Mouse (Mus musculus): ENCODE data around the gene Cltrn. TPM values are rescaled to one million over a fixed set of nuclear protein-coding genes. Genes with fewer than 3 reads are reported as not detected.

Gene Cltrn
- total RNA-seq (2014; fragmentation: Nextera tagmentation) (not detected in 2 replicates), total RNA-seq (2017) (not detected in 2 replicates)

GRCm38 (mm10) chrX:164088582-164088981 is at the start of gene Cltrn:
Gene Cltrn (plus strand): TSS chrX:164088830.
- ATAC-seq (replicated peaks; ENCODE audit: low FRiP score, low TSS enrichment, poor library complexity, severe bottlenecking), result peak; percentile 14; the same call in 1 of the 2 replicates

GRCm38 (mm10) chrX:164038882-164039281 is 49.7 kb upstream of the Cltrn start:
- ATAC-seq (replicated peaks; ENCODE audit: low FRiP score, low TSS enrichment, poor library complexity, severe bottlenecking), result no peak

DNA sequence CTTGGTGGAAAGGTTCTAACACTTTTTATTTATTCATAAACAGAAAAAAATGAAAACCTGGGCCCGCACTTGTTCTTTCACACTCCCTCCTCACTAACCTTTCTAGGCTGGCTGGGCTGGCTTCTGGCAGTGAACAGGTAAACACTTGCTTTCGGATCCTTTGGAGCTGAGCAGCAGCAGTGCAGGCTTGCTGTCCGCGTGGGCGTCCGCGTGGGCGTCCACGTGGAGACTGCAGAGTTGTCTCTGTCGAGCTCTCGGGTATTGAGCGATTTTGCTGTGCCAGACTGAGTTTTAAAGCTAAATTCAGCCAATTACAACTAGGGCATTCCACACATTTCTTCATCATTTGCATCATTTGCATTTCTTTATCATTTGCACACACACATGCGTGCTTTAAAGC is 46.6 kb upstream of the Cltrn start:
- no peak for ATAC-seq (replicated peaks; ENCODE audit: low FRiP score, low TSS enrichment, poor library complexity, severe bottlenecking)

DNA sequence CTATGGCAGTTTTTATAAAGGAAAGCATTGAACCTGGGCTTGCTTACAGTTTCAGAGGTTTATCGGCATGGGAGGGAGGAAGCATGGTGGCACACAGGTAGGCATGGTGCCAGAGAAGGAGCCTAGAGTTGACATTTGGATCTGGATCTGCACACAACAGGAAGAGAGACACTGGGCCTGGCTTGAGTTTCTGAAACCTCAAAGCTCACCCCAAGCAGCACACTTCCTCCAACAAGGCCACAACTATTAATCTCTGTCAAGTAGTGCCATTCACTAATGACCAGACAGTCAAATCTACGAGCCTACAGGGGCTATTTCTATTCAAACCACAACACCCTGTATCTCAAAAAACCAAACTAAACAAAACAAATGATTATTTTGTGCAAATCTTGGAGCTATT is 41.9 kb upstream of the Cltrn start:
- no peak for ATAC-seq (replicated peaks; ENCODE audit: low FRiP score, low TSS enrichment, poor library complexity, severe bottlenecking)

DNA sequence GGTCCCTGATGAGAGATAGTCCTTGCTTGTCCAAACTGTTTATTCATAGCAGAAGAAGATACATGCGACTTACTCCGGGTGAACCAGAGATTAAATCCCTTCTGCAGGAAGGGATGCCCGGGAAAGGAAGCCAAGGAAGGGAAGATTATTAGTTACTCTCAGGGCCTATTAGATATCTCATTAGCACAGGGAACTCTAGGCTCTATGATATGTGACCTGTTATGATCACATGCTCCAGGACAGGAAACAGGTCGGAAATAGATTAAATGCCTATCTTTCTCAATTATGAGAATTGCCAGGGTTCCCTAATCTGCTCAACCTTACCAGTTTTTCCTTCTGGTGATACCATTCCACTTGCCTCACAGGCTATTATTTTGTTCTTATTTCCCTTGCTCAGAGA is 32.9 kb upstream of the Cltrn start:
- ATAC-seq (replicated peaks; ENCODE audit: low FRiP score, low TSS enrichment, poor library complexity, severe bottlenecking), result peak; percentile 87

- ATAC-seq (replicated peaks; ENCODE audit: low FRiP score, low TSS enrichment, poor library complexity, severe bottlenecking), result peak; percentile 79
Observed at GRCm38 (mm10) chrX:164058523-164058922, 30.1 kb upstream of the Cltrn start.

DNA sequence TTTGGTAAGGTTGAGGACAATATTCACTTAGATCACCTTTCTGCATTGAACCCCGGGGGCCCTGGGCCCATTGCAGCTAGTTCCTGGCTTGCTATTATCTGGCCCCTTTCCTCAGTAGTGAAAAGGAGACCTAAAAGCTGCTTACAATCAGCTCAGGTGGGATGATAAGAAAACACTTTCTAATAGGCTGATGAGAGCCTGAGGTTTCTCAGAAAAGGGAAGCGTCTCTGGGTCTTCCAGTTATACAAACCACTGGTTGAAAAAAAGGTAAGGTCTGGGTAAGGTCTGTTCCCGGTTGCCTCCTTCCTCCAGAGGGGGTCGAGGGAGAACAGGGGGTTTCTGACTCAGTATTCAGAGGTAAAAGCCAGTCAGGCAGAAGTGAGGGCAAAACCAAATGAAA is 29.6 kb upstream of the Cltrn start:
- no peak for ATAC-seq (replicated peaks; ENCODE audit: low FRiP score, low TSS enrichment, poor library complexity, severe bottlenecking)

- peak; percentile 95 for ATAC-seq (replicated peaks; ENCODE audit: low FRiP score, low TSS enrichment, poor library complexity, severe bottlenecking)
Observed at GRCm38 (mm10) chrX:164066185-164066584, 22.4 kb upstream of the Cltrn start.

GRCm38 (mm10) chrX:164068968-164069367 is 19.7 kb upstream of the Cltrn start:
- no peak for ATAC-seq (replicated peaks; ENCODE audit: low FRiP score, low TSS enrichment, poor library complexity, severe bottlenecking)

GRCm38 (mm10) chrX:164076040-164076775 is 12.4 kb upstream of the Cltrn start, which contains the start of gene Siah1b:
Gene Siah1b (minus strand): TSS chrX:164076493.
- peak; percentile 98 for ATAC-seq (replicated peaks; ENCODE audit: low FRiP score, low TSS enrichment, poor library complexity, severe bottlenecking)

DNA sequence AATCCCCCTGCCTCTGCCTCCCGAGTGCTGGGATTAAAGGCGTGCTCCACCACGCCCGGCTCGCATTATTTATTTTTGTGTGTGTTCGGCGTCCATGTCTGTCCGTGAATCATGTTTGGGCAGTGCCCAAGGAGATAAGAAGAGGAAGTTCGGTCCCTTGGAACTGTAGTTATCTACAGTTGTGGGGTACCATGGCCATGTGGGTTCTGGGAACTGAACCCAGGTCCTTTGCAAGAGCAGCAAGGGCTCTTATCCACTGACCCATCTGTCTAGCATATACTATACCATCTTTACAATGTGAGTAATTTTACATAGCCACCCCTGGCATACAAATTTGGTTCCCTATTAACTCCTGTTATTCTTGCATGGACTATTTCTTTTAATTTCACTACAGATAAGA is 6.6 kb upstream of the Cltrn start:
- ATAC-seq (replicated peaks; ENCODE audit: low FRiP score, low TSS enrichment, poor library complexity, severe bottlenecking), result peak; percentile 78

DNA sequence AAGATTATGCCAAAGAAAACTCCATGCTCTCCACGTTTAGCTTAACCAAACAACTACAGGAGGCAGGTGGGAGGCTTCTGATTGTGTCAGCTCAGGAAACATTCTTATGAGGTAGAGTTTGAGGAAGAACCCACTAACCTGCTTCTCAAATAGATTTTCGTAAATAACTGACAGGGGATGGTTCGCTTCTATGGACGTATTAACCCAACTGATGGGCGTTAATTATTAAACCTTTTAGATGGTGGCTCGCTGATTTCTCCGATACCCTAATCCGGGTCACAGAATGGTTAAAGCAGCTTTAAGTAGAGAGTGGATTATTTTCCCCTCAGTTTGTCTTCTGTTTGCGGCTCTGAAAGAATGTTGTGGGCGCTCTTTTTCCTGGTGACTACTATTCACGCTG is 1.3 kb downstream of the Cltrn start:
- no peak for ATAC-seq (replicated peaks; ENCODE audit: low FRiP score, low TSS enrichment, poor library complexity, severe bottlenecking)

GRCm38 (mm10) chrX:164092300-164093169 is 3.9 kb downstream of the Cltrn start:
- peak; percentile 38; the same call in 1 of the 2 replicates for ATAC-seq (replicated peaks; ENCODE audit: low FRiP score, low TSS enrichment, poor library complexity, severe bottlenecking)

DNA sequence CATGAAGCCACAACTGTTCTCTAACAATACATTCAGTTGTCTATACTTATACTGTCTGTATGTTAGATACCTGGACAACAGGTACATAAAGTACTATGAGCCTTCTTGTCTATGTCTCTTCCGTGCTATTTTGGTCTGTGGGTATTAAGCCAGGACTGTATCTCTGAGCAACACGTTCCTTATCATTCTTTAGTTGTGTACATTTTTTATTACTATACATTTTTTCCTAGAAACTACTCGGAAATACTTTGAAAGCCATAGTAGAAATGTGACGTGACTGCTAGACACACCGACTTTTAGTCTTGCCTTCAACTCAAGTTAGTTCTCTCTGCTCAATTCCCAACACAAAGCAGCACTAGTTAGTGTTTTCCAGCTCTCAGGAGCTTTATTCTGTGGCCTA is 4.8 kb downstream of the Cltrn start:
- 0 out of 2 replicates have a peak, but pooled peaks have one; percentile 20 for ATAC-seq (replicated peaks; ENCODE audit: low FRiP score, low TSS enrichment, poor library complexity, severe bottlenecking)

- ATAC-seq (replicated peaks; ENCODE audit: low FRiP score, low TSS enrichment, poor library complexity, severe bottlenecking), result peak; percentile 56
Observed at GRCm38 (mm10) chrX:164095838-164096237, 7.2 kb downstream of the Cltrn start.

DNA sequence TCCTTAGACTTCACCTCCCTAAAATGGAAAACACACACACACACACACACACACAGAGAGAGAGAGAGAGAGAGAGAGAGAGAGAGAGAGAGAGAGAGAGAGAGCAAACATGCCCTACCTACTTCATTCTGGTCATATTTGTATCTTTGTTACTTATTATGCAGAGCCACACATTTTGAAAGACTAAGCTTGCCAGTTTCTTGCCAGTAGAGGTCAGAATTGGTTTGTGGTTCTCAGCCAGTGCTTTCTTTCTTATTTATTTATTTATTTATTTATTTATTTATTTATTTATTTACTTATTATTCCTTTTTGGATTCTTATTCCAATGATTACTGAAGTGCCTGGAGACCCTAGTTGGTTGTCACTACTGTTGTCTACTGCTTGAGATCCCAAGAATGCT is 12.9 kb downstream of the Cltrn start:
- no peak for ATAC-seq (replicated peaks; ENCODE audit: low FRiP score, low TSS enrichment, poor library complexity, severe bottlenecking)

- no peak for ATAC-seq (replicated peaks; ENCODE audit: low FRiP score, low TSS enrichment, poor library complexity, severe bottlenecking)
Observed at GRCm38 (mm10) chrX:164102198-164102597, 13.6 kb downstream of the Cltrn start.

DNA sequence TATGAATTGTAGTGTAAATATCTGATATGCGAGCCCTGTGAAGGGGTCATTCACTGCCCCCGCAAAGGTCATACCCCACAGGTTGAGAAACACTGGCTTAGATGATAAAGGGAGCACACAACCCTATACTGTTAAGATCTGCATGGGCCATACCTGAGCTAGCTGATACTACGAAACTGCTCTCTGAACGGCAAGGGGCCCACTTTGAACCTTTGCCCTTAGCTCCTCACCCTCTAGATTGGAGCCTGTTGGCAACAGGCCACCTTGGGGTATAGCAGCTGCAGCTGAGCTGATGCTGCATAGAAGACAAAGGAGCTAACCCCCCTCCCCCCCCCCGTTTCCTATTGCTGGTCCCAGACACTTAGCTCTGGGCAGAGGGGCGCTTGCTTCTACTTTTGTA is 14.0 kb downstream of the Cltrn start:
- ATAC-seq (replicated peaks; ENCODE audit: low FRiP score, low TSS enrichment, poor library complexity, severe bottlenecking), result peak; percentile 50; the same call in 1 of the 2 replicates

GRCm38 (mm10) chrX:164111146-164111545 is 22.5 kb downstream of the Cltrn start:
- no peak for ATAC-seq (replicated peaks; ENCODE audit: low FRiP score, low TSS enrichment, poor library complexity, severe bottlenecking)

DNA sequence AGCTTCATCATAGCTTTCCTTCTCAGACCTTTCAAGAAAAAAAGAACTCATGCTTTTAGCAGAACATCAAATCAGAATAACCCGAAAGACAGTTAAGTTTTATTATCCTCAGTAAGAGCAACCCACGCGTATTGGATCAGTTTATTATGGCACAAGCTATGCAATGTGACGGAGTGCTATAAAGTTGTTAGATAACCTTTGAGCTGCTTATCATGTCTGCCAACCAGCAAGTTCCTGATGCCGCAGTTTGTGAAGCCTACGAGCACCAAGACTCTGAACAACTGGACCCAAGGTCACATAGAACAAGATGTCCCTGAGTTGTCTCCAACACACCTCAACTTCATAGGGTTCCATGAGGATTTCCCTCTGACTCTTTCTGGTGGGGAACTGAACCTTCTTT is 25.1 kb downstream of the Cltrn start:
- ATAC-seq (replicated peaks; ENCODE audit: low FRiP score, low TSS enrichment, poor library complexity, severe bottlenecking), result no peak
